Mouse (Mus musculus) large intestine, adult 2 months (tissue): ENCODE measurements at regions not wholly inside any gene's neighbourhood (a gene's known extent, or its start where the extent isn't known, plus 50 kb on each side); places are given as distances from the start of the nearest gene placed in this dataset.

ENCODE experiments used
- DNase-seq: peaks from one replicate; pipeline ENCODE4 v3.0.0-alpha.2; 2012; ENCODE audit warnings: low read depth, low spot score
- WGBS: fragments of 180-500 bp; shearing (Covaris S2); methylation state at CpG from one replicate; pipeline ENCODE4 v1.1.7; 2018; 5-methylcytosine and 5-hydroxymethylcytosine counted together

GRCm38 (mm10) chr16:31592014-31592871 lies 71.0 kb upstream of the Dlg1 start:
- peak; percentile 65 for DNase-seq
- WGBS, result 5% methylated on average over 7 of the region's 7 CpGs

GRCm38 (mm10) chr16:31592973-31593683 lies 70.1 kb upstream of the Dlg1 start:
- WGBS, result 27% methylated on average over 9 of the region's 9 CpGs

GRCm38 (mm10) chr16:31597965-31598364 lies 65.3 kb upstream of the Dlg1 start:
- no peak for DNase-seq
- WGBS, result 86% methylated on average over 5 of the region's 5 CpGs

More at GRCm38 (mm10) chr16:31592973-31593683, 70.1 kb upstream of the Dlg1 start:
- no peak for DNase-seq

- DNase-seq, result no peak
- WGBS, result 86% methylated on average over 9 of the region's 9 CpGs
Measured at GRCm38 (mm10) chr16:31598409-31598988, 64.7 kb upstream of the Dlg1 start.

- WGBS, result 71% methylated on average over 6 of the region's 6 CpGs
- DNase-seq, result no peak
Measured at GRCm38 (mm10) chr16:31598989-31599421, 64.2 kb upstream of the Dlg1 start.

GRCm38 (mm10) chr16:31601278-31601677 lies 62.0 kb upstream of the Dlg1 start:
- DNase-seq, result no peak
- 91% methylated on average over 3 of the region's 3 CpGs for WGBS

- no peak for DNase-seq
- WGBS, result 63% methylated on average over 11 of the region's 11 CpGs
Measured at GRCm38 (mm10) chr16:31603185-31603584, 60.1 kb upstream of the Dlg1 start.

GRCm38 (mm10) chr16:31606389-31607177 lies 56.7 kb upstream of the Dlg1 start:
- DNase-seq, result no peak
- 57% methylated on average over 11 of the region's 11 CpGs for WGBS

- no peak for DNase-seq
- 16% methylated on average over 7 of the region's 7 CpGs for WGBS
Measured at GRCm38 (mm10) chr16:31608964-31609363, 54.3 kb upstream of the Dlg1 start.

GRCm38 (mm10) chr16:31609394-31610172 lies 53.7 kb upstream of the Dlg1 start:
- 68% methylated on average over 10 of the region's 10 CpGs for WGBS
- DNase-seq, result no peak
